Mouse (Mus musculus): ENCODE measurements around the gene Babam2.

Babam2 gene

GRCm38 (mm10) chr5:32060485-32060884, 363.0 kb downstream of the Babam2 start:
- 97% methylated on average over 2 of the region's 2 CpGs for WGBS

GRCm38 (mm10) chr5:32061854-32062253, 364.4 kb downstream of the Babam2 start:
- WGBS, result 100% methylated on average over 1 of the region's 1 CpGs

- WGBS, result 80% methylated on average over 2 of the region's 2 CpGs
Observed at GRCm38 (mm10) chr5:32064341-32065105, 367.0 kb downstream of the Babam2 start.

GRCm38 (mm10) chr5:32066015-32066734, 368.7 kb downstream of the Babam2 start:
- 49% methylated on average over 5 of the region's 5 CpGs for WGBS

- WGBS, result 99% methylated on average over 2 of the region's 2 CpGs
Observed at GRCm38 (mm10) chr5:32066839-32067238, 369.4 kb downstream of the Babam2 start.

- 85% methylated on average over 3 of the region's 3 CpGs for WGBS
Observed at GRCm38 (mm10) chr5:32068616-32069015, 371.1 kb downstream of the Babam2 start.

GRCm38 (mm10) chr5:32069096-32069495, 371.6 kb downstream of the Babam2 start:
- whole genome bisulfite sequencing, result 95% methylated on average over 4 of the region's 4 CpGs

- WGBS, result 81% methylated on average over 10 of the region's 10 CpGs
Observed at GRCm38 (mm10) chr5:32069566-32070169, 372.2 kb downstream of the Babam2 start.

- 73% methylated on average over 3 of the region's 3 CpGs for WGBS
Observed at GRCm38 (mm10) chr5:32070781-32071180, 373.3 kb downstream of the Babam2 start.

GRCm38 (mm10) chr5:32071314-32071713, 373.8 kb downstream of the Babam2 start:
- 77% methylated on average over 4 of the region's 4 CpGs for WGBS

GRCm38 (mm10) chr5:32071824-32072223, 374.3 kb downstream of the Babam2 start:
- 95% methylated on average over 5 of the region's 5 CpGs for WGBS

GRCm38 (mm10) chr5:32072877-32073276, 375.4 kb downstream of the Babam2 start:
- whole genome bisulfite sequencing, result 98% methylated on average over 3 of the region's 3 CpGs

GRCm38 (mm10) chr5:32074053-32074452, 376.6 kb downstream of the Babam2 start:
- WGBS, result 93% methylated on average over 3 of the region's 3 CpGs

- WGBS, result 94% methylated on average over 3 of the region's 3 CpGs
Observed at GRCm38 (mm10) chr5:32077139-32077538, 379.7 kb downstream of the Babam2 start.

- WGBS, result 78% methylated on average over 4 of the region's 4 CpGs
Observed at GRCm38 (mm10) chr5:32078986-32079385, 381.5 kb downstream of the Babam2 start.

GRCm38 (mm10) chr5:32080490-32081219, 383.2 kb downstream of the Babam2 start:
- 30% methylated on average over 7 of the region's 7 CpGs for WGBS

GRCm38 (mm10) chr5:32084401-32084804, 386.9 kb downstream of the Babam2 start:
- WGBS, result 88% methylated on average over 10 of the region's 10 CpGs

- WGBS, result 84% methylated on average over 2 of the region's 2 CpGs
Observed at GRCm38 (mm10) chr5:32085566-32085965, 388.1 kb downstream of the Babam2 start.

GRCm38 (mm10) chr5:32085971-32086370, 388.5 kb downstream of the Babam2 start:
- WGBS, result 82% methylated on average over 2 of the region's 2 CpGs

GRCm38 (mm10) chr5:32086526-32087090, 389.1 kb downstream of the Babam2 start:
- WGBS, result 93% methylated on average over 6 of the region's 6 CpGs

- 31% methylated on average over 5 of the region's 5 CpGs for WGBS
Observed at GRCm38 (mm10) chr5:32089481-32089880, 392.0 kb downstream of the Babam2 start.

GRCm38 (mm10) chr5:32098691-32099090, 401.2 kb downstream of the Babam2 start:
- WGBS, result 92% methylated on average over 3 of the region's 3 CpGs
